Mouse (Mus musculus) monocyte, adult 2 months (primary cell): Measurements from ENCODE around the gene Slc17a1.

Source experiments
- DNase-seq, 2 experiments: peaks; one replicate each; pipeline ENCODE4 v3.0.0; 2022; ENCODE audit warnings: low spot score in 2 of 2, low read depth in 1 of 2

Gene Slc17a1

DNA sequence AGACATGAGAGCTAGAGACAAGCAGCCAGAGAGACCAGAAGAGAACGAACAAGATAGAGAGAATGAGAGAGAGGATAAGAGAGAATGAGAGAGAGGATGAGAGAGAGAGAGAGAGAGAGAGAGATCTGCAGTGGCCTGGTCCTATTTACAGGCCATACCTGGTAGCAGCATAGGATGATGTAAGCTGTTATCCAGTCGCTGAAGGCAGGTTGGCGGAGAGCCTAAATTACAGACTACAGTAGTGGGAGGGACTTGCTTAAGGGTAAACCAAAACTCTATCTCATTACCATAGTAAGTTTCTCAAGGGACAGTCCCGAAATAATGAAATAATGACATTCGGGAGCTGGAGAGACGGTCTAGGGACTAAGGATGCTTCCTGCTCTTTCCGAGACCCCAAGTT, at the start of gene Slc17a1:
Slc17a1 (plus strand) TSS at position 346 of the 400 bp plus-strand sequence.
- no peak for DNase-seq

DNA sequence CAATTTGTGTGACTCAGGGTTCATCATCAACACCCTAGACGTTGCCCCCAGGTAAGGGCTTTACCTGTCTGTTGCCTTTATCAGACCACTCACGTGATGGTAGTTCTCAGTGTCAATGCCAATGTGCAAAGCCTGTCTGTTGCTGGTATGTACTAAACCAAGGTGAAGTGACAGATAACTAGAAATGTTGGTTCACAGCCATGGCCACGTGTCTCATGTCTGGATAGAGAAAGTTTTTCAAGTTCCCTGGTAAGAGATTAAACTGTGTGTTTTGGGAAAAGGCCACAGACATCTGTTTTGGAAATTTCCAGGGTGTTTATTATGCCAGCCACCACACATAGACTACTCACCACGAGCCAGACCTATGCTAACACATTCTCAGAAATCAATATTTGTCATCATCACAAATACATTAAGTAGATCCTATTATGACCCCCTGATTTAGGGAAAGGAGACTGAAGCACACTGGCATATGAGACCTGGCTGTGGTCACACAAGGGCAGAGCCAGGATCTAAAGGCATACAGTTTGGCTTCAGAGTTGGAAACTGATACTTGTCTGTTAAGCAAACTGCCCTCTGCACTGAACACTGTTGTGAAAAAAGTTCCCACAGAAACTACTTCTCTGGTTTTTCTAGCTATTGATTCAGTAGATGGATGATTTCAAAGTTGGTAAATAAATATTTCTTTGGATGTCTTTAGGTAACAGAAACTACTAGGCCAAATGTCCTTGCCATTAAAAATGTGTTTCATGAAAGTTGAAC, 47.2 kb upstream of the Slc17a1 start:
- no peak for DNase-seq

DNA sequence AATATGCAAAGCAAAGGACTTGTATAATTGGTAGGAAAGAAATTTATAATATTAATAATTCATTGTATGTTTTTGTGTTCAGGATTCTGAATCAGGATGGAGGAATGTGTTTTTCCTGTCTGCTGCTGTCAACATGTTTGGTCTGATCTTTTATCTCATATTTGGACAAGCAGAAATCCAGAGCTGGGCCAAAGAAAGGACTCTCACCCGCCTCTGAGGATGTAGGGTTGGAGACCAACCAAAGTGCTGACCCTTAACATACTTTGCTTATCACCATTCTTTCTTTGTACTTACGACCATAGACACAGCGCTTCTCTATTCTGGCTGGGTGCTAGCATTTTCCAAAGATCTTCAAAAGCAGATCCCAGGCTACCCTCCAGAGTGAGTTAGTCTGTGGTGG, 45.3 kb upstream of the Slc17a1 start:
- DNase-seq = no peak

DNA sequence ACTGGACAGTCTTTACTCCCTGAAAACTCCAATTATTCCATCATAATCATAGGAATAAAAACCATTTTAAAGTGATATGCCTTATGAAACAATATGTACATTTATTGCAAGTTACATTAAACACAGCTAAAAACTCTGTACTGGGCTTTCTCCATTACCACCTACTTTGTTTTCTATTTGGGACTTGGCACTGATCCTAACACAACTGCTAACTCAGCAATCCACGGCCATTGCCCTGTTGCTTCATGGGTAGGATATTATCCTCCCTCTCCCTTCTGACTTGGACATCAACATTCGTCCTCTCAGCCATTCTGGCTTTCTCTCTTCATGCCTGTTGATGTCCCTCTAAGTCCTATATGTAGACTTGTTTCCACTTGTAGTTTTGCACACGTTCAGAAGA, 40.9 kb upstream of the Slc17a1 start:
- no peak for DNase-seq

- no peak for DNase-seq
Measured at GRCm38 (mm10) chr13:23833053-23833452, 34.5 kb upstream of the Slc17a1 start.

DNA sequence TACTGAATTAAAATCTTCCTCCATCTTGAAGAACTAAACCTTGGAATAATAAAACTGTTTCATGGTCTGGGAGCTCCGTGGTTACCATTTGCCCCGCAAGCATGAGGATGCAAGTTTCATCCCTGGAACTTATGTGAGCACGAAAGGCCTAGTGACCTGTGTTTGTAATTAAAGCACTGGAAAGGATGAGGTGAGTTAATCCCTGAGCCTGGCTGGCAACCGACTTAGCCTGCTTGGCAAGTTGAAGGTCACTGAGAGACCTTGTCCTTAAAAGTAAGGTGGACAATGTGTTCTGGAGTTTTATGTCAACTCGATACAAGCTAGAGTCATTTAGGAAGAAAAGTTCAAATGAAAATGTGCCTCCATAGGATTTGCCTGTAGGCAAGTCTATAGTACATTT, 32.7 kb upstream of the Slc17a1 start:
- no peak for DNase-seq

GRCm38 (mm10) chr13:23836630-23837029, 30.9 kb upstream of the Slc17a1 start:
- DNase-seq = no peak

- no peak for DNase-seq
Measured at GRCm38 (mm10) chr13:23839308-23839707, 28.2 kb upstream of the Slc17a1 start, which contains the start of gene Slc17a3. Gene Slc17a3 (plus strand): TSS chr13:23839434.

GRCm38 (mm10) chr13:23845851-23846250, 21.7 kb upstream of the Slc17a1 start:
- DNase-seq = no peak

GRCm38 (mm10) chr13:23849299-23849698, 18.3 kb upstream of the Slc17a1 start:
- no peak for DNase-seq

- no peak for DNase-seq
Measured at GRCm38 (mm10) chr13:23856401-23856800, 11.1 kb upstream of the Slc17a1 start.

DNA sequence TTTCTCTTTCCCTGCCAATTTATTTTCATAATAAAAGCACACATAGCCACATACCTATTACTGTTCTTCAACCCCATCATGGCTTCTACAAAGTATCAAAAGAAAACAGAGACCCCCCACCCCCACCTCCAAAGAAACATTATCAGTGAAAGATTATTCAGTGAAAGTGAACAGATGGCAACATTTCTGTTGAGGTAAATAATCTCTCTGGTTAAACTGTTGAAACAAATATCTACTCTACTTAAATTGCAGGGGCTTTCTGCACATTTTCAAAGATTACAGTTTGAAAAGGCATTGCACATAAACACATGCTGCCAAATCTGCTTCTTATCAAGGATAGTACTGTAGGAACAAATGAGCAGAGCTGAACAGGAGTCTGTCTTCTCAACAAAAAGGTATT, 5.7 kb upstream of the Slc17a1 start:
- DNase-seq = no peak

DNA sequence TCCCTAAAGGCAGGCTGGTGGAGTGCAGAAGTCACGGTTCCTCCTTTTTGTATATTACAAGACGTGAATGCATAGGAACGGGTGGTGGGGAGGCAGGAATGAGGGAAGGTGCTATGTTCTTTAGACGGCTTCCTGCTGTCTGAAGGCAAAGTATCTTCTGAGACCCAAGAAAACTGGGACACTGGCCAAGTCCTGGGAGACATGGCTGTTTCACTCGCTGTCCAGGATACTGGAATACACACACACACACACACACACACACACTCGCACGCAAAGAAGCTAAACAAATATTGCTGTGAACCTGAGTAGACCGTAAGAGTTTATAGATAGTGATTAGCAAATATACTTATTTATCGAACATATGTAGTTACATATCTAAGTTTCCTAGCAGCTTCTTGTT, 2.8 kb upstream of the Slc17a1 start:
- no peak for DNase-seq

- no peak for DNase-seq
Measured at GRCm38 (mm10) chr13:23866086-23866710, 1.4 kb upstream of the Slc17a1 start.

DNA sequence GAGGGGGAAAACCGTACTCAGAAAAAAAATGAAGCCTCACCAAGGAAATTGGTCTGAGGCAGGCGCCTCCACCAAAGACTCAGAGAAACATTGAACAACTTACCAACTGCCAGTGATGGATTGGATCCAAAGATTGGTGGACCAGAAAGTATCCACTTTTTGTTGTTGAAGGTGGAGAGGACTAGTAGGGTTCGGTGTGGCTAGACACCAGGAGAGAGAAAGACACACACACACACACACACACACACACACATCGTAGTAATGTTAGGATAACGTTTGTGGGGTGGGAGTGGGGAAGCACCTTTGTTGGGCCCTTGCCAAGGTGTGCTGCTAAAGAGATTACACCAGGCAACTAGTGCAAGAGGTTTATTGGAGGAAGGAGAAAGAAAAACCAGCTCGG, 550 bp upstream of the Slc17a1 start:
- no peak for DNase-seq

DNA sequence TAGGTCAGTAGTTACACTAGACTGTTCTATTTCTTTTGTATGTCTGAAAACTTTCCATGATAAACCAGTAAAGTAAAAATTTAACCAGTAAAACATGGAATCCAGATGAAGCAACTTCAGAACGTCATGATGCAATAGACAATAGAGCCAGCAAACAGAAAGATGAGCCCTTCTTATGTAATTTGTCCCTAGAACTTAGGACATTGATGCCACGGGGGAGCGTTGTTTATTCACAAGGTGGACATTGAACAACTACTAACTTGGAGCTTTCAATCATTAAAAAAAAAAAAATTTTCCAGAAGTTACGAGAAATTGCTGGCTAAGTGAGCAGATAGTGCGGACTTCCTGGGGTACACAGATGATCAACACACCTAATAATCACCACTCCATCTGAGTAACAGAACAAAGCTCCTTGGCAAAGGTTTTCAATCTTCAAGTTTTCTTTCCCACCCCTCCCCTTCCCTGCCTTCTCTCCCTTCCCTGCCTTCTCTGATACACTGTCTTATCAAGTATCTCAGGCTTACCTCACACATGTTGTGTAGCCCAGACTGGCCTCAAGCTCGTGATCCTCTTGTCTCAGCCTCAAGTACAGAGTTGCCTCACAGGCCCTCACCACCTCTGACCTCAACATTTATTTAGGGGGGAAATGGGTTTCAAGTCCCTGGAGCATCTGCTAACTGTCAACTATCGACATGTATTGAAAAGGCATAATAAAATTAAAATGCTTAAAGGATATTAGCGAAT, 1.4 kb downstream of the Slc17a1 start:
- DNase-seq = no peak

DNA sequence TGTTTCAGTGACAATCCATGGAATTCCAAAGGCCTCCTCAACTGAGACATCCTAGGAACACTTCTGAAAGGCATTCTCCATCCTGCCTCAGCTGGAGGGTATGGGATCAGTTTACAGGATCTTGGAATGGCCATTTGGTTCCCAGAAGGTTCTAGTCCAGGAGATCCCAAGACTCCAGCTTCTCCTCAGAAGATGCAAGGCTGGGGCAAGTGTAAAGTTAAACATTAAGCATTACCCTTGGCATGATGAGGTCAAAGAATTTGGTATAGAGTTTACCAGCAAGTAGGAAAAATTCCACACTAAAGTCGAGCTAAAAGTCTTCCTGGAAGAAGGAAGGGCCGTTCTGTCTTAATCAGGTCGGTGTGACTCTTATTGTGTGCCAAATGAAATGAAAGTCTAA, 2.4 kb downstream of the Slc17a1 start:
- no peak for DNase-seq

- no peak for DNase-seq
Measured at GRCm38 (mm10) chr13:23873141-23873540, 5.6 kb downstream of the Slc17a1 start.

DNA sequence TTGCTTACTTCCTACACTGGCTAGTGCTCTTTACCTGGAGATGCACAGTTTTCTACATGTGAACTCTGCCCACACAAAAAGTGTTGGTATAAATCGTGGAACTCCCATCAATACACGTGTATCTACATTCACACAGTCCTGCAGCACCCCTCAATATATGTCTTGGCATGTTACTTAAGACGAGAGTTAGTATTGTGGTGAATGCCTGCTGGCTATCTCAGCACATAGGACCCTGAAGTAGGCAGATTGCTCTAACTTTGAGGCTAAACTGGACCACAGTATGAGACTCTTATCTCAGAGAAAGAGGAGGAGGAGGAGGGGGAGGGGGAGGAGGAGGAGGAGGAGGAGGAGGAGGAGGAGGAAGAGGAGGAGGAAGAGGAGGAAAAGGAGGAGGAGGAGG, 11.6 kb downstream of the Slc17a1 start:
- no peak for DNase-seq

DNA sequence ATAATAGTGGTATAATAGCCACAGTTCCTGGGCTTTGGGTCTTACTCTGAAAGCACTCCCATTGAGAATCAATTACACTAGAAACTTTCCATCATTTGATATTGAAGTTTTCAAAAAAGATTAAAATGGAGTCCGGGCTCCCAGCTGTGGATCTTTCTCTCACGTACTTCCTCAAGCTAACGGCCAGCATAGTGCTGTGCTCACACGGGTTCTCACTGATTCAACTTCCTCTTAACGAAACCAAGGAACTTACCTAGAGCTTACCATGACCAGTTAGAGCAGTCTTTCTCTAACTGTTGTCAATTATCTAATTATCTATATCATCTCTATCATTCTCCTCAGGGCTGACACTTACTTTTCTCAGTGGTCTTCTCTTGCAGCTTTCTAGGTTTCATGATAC, 12.1 kb downstream of the Slc17a1 start:
- no peak for DNase-seq

- no peak for DNase-seq
Measured at GRCm38 (mm10) chr13:23885540-23885939, 18.0 kb downstream of the Slc17a1 start.
